Mouse (Mus musculus) spleen, adult 2 months (tissue): ENCODE measurements around the gene Naa11.

Experiments used
- CTCF ChIP-seq: fragments of 200-500 bp; IDR thresholded peaks from 2 replicates; pipeline ENCODE4 v1.5.1; 2011; ENCODE audit warnings: mild to moderate bottlenecking, inconsistent platforms; ENCODE audit not compliant: insufficient read depth, insufficient read length, insufficient replicate concordance; ENCODE audit errors: extremely low read depth
- POLR2A ChIP-seq: fragments of 200-500 bp; IDR thresholded peaks from 2 replicates; pipeline ENCODE4 v1.6.1; 2011; ENCODE audit warnings: low read depth, low read length, inconsistent platforms

- TF ChIP-seq POLR2A, result no peak
- no peak for TF ChIP-seq CTCF
Measured at GRCm38 (mm10) chr5:97364781-97365180, 27.4 kb downstream of the Naa11 start.
